Mouse (Mus musculus) intestine, embryonic 15.5 days (tissue): ENCODE measurements around the gene Prnd. TPM values are rescaled to one million over a fixed set of nuclear protein-coding genes. Genes with fewer than 3 reads are reported as not detected.

ENCODE experiments used
- ATAC-seq: fragments of 200-750 bp; cut with Nextera tagmentation; 2 replicates; pipeline ENCODE4 v1.8.0; 2017; ENCODE audit warnings: moderate TSS enrichment, moderate library complexity
- H3K27ac ChIP-seq: fragments of 300-500 bp; sonication (generic); 2 replicates; pipeline ENCODE4 v1.5.1; 2015; ENCODE audit warnings: mild to moderate bottlenecking, inconsistent platforms
- H3K27me3 ChIP-seq: fragments of 300-500 bp; sonication (generic); replicated peaks from 2 replicates; pipeline ENCODE4 v1.6.1; 2015; ENCODE audit warnings: inconsistent platforms
- H3K36me3 ChIP-seq: fragments of 300-500 bp; sonication (generic); 2 replicates; pipeline ENCODE4 v1.6.1; 2015; ENCODE audit warnings: inconsistent platforms
- H3K4me1 ChIP-seq: fragments of 300-500 bp; sonication (generic); replicated peaks from 2 replicates; pipeline ENCODE4 v1.6.1; 2015; ENCODE audit warnings: inconsistent platforms
- H3K4me2 ChIP-seq: fragments of 300-500 bp; sonication (generic); replicated peaks from 2 replicates; pipeline ENCODE4 v1.6.1; 2015; ENCODE audit warnings: mild to moderate bottlenecking, inconsistent platforms
- H3K4me3 ChIP-seq: fragments of 300-500 bp; sonication (generic); replicated peaks from 2 replicates; pipeline ENCODE4 v1.5.1; 2015; ENCODE audit warnings: inconsistent platforms
- H3K9ac ChIP-seq: fragments of 300-500 bp; sonication (generic); 2 replicates; pipeline ENCODE4 v1.6.1; 2015; ENCODE audit warnings: inconsistent platforms
- H3K9me3 ChIP-seq: fragments of 300-500 bp; sonication (generic); 2 replicates; pipeline ENCODE4 v1.6.1; 2016; ENCODE audit warnings: inconsistent platforms
- WGBS: fragments of 180-500 bp; shearing (Covaris S2); methylation state at CpG from one replicate; pipeline ENCODE4 v1.1.7; 2015; 5-methylcytosine and 5-hydroxymethylcytosine counted together
- polyA plus RNA-seq: library from polyadenylated mRNA; unstranded; fragments of >200 nt; fragmentation: Nextera tagmentation; extraction: Ambion mirVana; gene quantifications from 2 replicates; pipeline ENCODE4 v1.2.1, GENCODE M21; 2015

Gene Prnd
- polyA plus RNA-seq, 1 experiment from 2014 or later = 34.6 TPM

DNA sequence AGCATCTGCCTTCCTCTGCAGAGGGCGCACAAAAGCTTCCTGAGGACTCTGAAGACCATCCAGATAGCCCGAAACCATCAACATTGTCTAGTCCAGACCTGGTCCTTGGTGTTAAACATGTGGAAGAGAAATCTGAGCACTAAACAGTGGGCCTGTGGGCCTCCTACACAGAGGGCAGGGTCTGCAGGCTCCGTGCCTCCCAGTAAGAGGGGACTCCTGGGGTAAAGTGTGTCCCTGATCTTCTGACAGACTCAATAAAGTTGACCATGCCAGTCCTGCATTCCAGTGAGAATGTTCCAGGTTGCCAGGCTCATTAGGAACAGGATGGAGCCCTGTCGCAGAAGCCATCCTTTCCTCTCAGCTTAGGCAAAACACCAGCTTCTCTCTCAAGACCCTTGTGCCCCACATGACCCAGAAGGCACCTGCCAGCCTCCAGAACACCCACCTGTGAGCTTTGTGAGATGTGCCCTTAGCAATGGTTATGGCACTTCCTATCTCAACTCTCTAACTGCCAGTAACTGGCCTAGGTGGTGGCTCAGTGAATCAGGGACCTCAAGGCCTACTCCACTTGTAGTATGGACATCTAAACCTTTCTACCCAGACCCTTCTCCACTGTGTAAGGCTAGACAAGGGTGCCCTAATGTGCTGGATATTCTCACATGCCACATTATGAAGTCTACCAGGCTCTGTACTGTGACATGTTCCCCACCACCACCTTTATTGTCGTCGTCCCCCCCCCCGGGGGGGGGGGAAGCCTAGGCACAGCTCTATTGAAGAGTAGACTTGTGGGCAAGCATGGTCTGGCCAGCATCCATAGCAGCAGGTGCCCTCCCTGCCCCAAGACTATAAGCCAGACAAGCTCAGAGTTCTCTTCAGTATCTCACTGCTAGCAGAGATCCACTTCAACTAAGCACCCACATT is 5.9 kb downstream of the Prnd start:
- H3K4me1 ChIP-seq = 0 out of 2 replicates have a peak, but pooled peaks cover 5% of the 10 kb centered on the region
- WGBS = 70% methylated on average over 7 of the region's 7 CpGs
- H3K9me3 ChIP-seq = no peaks in the 10 kb centered on the region
- no peak overlapping the region for H3K4me2 ChIP-seq
- ATAC-seq = no peak
- H3K4me3 ChIP-seq = no peak overlapping the region
- H3K9ac ChIP-seq = no peak overlapping the region
- no peaks in the 10 kb centered on the region for H3K36me3 ChIP-seq
- no peak overlapping the region for H3K27ac ChIP-seq
- H3K27me3 ChIP-seq = peaks cover 14% of the 10 kb centered on the region

DNA sequence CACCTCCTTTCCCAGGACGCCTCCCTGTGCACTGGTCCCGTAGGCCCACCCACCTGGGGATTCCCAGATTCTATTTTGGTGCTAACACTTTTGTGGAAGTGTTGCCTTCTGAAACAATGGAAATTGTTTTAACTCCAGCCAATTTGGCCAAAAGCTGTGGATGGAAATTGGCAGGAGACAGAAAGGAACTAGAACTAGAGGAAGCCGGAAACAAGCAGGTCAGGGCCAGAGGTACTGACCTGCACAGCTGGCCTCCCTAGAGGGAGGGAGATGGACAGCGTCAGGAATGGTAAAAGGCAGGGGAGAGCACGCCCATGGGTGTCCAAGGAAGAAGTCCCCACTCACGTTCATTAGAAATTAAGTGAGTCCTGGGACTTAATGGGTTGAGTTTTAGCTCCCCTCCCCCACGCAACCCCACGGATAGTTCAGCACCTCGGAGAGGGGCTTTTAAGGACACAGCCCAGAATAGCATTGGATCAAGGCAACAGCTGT is 7.1 kb downstream of the Prnd start:
- Histone ChIP-seq H3K9ac (no peak overlapping the region), H3K4me3 (no peak overlapping the region), H3K4me2 (no peak overlapping the region), H3K4me1 (0 out of 2 replicates have a peak, but pooled peaks cover 5% of the 10 kb centered on the region), H3K9me3 (no peaks in the 10 kb centered on the region), H3K27me3 (peaks cover 12% of the 10 kb centered on the region), H3K36me3 (no peaks in the 10 kb centered on the region), H3K27ac (no peak overlapping the region)
- WGBS = 53% methylated on average over 9 of the region's 9 CpGs
- no peak for ATAC-seq

GRCm38 (mm10) chr2:131961671-131962070 is 11.0 kb downstream of the Prnd start:
- Histone ChIP-seq H3K4me1 (no peaks in the 10 kb centered on the region), H3K27me3 (no peaks in the 10 kb centered on the region)
- 60% methylated on average over 2 of the region's 2 CpGs for WGBS

DNA sequence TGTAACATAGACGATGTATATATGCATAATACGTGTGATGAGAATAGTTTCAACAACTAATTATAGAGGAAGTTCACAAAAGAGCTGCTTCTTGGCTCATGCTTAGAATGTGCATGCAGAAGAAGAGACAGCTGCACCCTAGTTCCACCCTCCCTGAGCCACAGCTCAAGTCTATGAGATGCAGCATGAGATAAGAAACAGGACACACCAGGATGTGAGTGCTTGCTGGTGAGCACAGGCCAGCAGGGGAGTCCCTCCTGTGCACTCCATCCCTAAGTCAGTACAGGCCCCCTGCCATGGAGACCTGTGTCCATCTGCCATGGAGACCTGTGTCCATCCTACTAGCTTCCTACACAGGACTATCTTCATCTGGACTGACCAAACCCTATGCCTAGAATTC is 19.9 kb downstream of the Prnd start:
- Histone ChIP-seq H3K27ac (no peak overlapping the region), H3K36me3 (no peaks in the 10 kb centered on the region), H3K4me2 (no peak overlapping the region), H3K27me3 (no peaks in the 10 kb centered on the region), H3K4me1 (no peaks in the 10 kb centered on the region), H3K9ac (no peak overlapping the region), H3K4me3 (no peak overlapping the region), H3K9me3 (no peaks in the 10 kb centered on the region)
- ATAC-seq = no peak
- 94% methylated on average over 2 of the region's 2 CpGs for WGBS

More at GRCm38 (mm10) chr2:131961671-131962070, 11.0 kb downstream of the Prnd start:
- Histone ChIP-seq H3K4me2 (no peak overlapping the region), H3K9me3 (no peaks in the 10 kb centered on the region), H3K4me3 (no peak overlapping the region), H3K9ac (no peak overlapping the region), H3K27ac (no peak overlapping the region), H3K36me3 (no peaks in the 10 kb centered on the region)
- ATAC-seq = no peak

DNA sequence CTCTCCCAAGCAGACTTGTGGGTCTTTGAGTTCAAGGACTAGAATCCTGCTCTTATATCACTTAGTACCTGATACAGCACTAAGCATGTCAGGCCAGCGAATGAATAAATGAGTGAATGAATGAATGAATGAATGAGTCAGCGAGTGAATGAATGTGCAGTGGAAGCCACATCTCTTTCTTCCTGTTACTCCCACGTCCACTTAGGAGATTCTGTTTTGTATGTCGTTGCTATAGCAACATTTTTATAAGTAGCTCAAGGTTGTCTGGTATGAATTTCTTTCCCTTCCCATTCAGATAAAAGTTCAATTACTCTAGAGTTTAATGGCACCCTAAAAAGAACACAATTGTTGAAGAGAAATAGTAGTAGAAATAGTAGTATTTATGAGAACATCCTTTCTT is 20.4 kb downstream of the Prnd start:
- no peak overlapping the region for H3K4me3 ChIP-seq
- H3K36me3 ChIP-seq = no peaks in the 10 kb centered on the region
- ATAC-seq = no peak
- WGBS = 70% methylated on average over 4 of the region's 4 CpGs
- no peaks in the 10 kb centered on the region for H3K9me3 ChIP-seq
- H3K4me2 ChIP-seq = no peak overlapping the region
- H3K27me3 ChIP-seq = no peaks in the 10 kb centered on the region
- no peaks in the 10 kb centered on the region for H3K4me1 ChIP-seq
- no peak overlapping the region for H3K9ac ChIP-seq
- no peak overlapping the region for H3K27ac ChIP-seq

- H3K9ac ChIP-seq = no peak overlapping the region
- no peak overlapping the region for H3K4me3 ChIP-seq
- no peaks in the 10 kb centered on the region for H3K9me3 ChIP-seq
- ATAC-seq = no peak
- 0 out of 2 replicates have a peak, but pooled peaks cover 4% of the 10 kb centered on the region for H3K4me1 ChIP-seq
- H3K27ac ChIP-seq = no peak overlapping the region
- WGBS = 64% methylated on average over 3 of the region's 3 CpGs
- no peak overlapping the region for H3K4me2 ChIP-seq
- no peaks in the 10 kb centered on the region for H3K27me3 ChIP-seq
- H3K36me3 ChIP-seq = no peaks in the 10 kb centered on the region
These were observed 26.0 kb downstream of the Prnd start for GRCm38 (mm10) chr2:131976663-131977062.

GRCm38 (mm10) chr2:131980866-131981265 is 30.2 kb downstream of the Prnd start:
- Histone ChIP-seq H3K27me3 (no peaks in the 10 kb centered on the region), H3K4me1 (0 out of 2 replicates have a peak, but pooled peaks cover 4% of the 10 kb centered on the region), H3K36me3 (no peaks in the 10 kb centered on the region), H3K9ac (no peak overlapping the region), H3K4me2 (no peak overlapping the region), H3K4me3 (no peak overlapping the region), H3K27ac (no peak overlapping the region), H3K9me3 (no peaks in the 10 kb centered on the region)
- WGBS = 30% methylated on average over 9 of the region's 9 CpGs
- peak; percentile 49 for ATAC-seq

- no peaks in the 10 kb centered on the region for H3K27me3 ChIP-seq
- no peak overlapping the region for H3K4me2 ChIP-seq
- 0 out of 2 replicates have a peak, but pooled peaks cover 4% of the 10 kb centered on the region for H3K4me1 ChIP-seq
- H3K36me3 ChIP-seq = no peaks in the 10 kb centered on the region
- H3K27ac ChIP-seq = no peak overlapping the region
- no peaks in the 10 kb centered on the region for H3K9me3 ChIP-seq
- H3K9ac ChIP-seq = no peak overlapping the region
- H3K4me3 ChIP-seq = no peak overlapping the region
- ATAC-seq = peak; percentile 72
- WGBS = 15% methylated on average over 6 of the region's 6 CpGs
These were observed 32.0 kb downstream of the Prnd start for GRCm38 (mm10) chr2:131982546-131983196.

DNA sequence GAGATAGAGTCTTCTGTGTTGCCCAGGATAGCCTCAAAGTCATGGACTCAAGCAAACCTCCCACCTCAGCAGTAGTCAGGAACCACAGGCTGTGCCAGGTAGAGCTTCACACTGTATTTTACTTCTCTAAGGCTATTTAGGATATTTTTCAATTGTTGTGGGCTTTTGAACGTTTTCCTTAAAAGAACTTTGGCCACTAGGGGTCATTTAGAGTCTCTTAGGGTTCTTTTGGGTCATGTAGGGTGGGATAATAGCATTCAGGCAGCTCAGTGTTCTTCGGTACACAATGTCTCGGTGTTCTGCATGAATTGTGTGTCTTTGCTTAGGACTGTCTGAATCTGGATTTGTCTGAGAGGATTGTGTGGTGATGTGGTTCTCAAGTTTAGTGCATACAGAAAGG is 37.3 kb downstream of the Prnd start:
- 48% methylated on average over 3 of the region's 3 CpGs for WGBS
- no peak overlapping the region for H3K27ac ChIP-seq
- H3K4me3 ChIP-seq = no peak overlapping the region
- no peak for ATAC-seq
- H3K36me3 ChIP-seq = no peaks in the 10 kb centered on the region
- no peak overlapping the region for H3K9ac ChIP-seq
- H3K4me2 ChIP-seq = no peak overlapping the region
- no peaks in the 10 kb centered on the region for H3K4me1 ChIP-seq
- H3K27me3 ChIP-seq = no peaks in the 10 kb centered on the region
- H3K9me3 ChIP-seq = no peaks in the 10 kb centered on the region

- no peaks in the 10 kb centered on the region for H3K27me3 ChIP-seq
- no peak for ATAC-seq
- H3K36me3 ChIP-seq = no peaks in the 10 kb centered on the region
- H3K4me1 ChIP-seq = no peaks in the 10 kb centered on the region
- no peak overlapping the region for H3K9ac ChIP-seq
- H3K9me3 ChIP-seq = no peaks in the 10 kb centered on the region
- no peak overlapping the region for H3K4me2 ChIP-seq
- H3K27ac ChIP-seq = no peak overlapping the region
- no peak overlapping the region for H3K4me3 ChIP-seq
- 73% methylated on average over 2 of the region's 2 CpGs for WGBS
These were observed 37.9 kb downstream of the Prnd start for GRCm38 (mm10) chr2:131988550-131988949.

DNA sequence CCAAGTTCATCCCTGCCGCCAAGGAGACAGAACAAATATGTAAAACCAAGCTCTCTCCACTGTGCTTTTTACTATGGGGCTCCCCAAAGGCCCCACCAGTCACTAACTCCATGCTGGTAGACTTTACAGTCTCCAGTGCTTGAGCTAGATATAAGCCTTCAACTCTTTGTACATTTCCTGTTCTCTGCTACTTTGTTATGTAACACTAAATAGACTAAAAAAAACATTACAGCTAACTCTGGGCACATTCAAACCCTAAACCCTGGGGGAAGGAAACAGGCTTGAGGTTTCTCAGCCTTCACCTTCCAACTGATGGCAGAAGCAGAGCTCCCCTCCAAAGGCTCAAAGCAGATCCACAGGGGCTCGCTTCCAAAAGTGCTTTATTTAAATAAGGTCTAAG is 41.8 kb downstream of the Prnd start:
- Histone ChIP-seq H3K4me3 (no peak overlapping the region), H3K27me3 (no peaks in the 10 kb centered on the region), H3K9ac (no peak overlapping the region), H3K9me3 (no peaks in the 10 kb centered on the region), H3K27ac (no peak overlapping the region), H3K4me1 (no peaks in the 10 kb centered on the region), H3K4me2 (no peak overlapping the region), H3K36me3 (no peaks in the 10 kb centered on the region)
- ATAC-seq = no peak
- WGBS = 82% methylated on average over 2 of the region's 2 CpGs

GRCm38 (mm10) chr2:131993151-131993550 is 42.5 kb downstream of the Prnd start:
- ATAC-seq = no peak
- WGBS = 76% methylated on average over 4 of the region's 4 CpGs
- no peak overlapping the region for H3K4me3 ChIP-seq
- H3K27ac ChIP-seq = no peak overlapping the region
- H3K9me3 ChIP-seq = no peaks in the 10 kb centered on the region
- H3K36me3 ChIP-seq = no peaks in the 10 kb centered on the region
- H3K27me3 ChIP-seq = no peaks in the 10 kb centered on the region
- no peak overlapping the region for H3K4me2 ChIP-seq
- no peaks in the 10 kb centered on the region for H3K4me1 ChIP-seq
- H3K9ac ChIP-seq = no peak overlapping the region
